Mouse (Mus musculus): ENCODE results near the gene Dctn3. TPM values are rescaled to one million over a fixed set of nuclear protein-coding genes. Genes with fewer than 3 reads are reported as not detected.

The Dctn3 gene
- total and polyA plus RNA-seq, 2 experiments from 2014 or later: 122 to 308 TPM

GRCm38 (mm10) chr4:41679291-41679690 lies 43.7 kb downstream of the Dctn3 start:
- Histone ChIP-seq H3K4me1 (ENCODE audit: insufficient read depth, low read length) (peaks cover 5% of the 10 kb centered on the region; the same call in 1 of the 2 replicates), H3K4me3 (ENCODE audit: low read depth, low read length) (no peak overlapping the region), H3K4me2 (ENCODE audit: low read depth, low read length, poor library complexity, severe bottlenecking) (no peak overlapping the region), H3K9me3 (ENCODE audit: low read length) (no peaks in the 10 kb centered on the region), H3K9ac (replicated peaks; ENCODE audit: low read length, poor library complexity, severe bottlenecking) (no peak overlapping the region), H3K27me3 (ENCODE audit: insufficient read depth, low read length) (no peaks in the 10 kb centered on the region), H3K27ac (ENCODE audit: low read depth, low read length) (no peak overlapping the region), H3K36me3 (ENCODE audit: insufficient read depth, low read length) (no peaks in the 10 kb centered on the region)
- DNase-seq (ENCODE audit: low spot score) (no peak), ATAC-seq (ENCODE audit: low FRiP score) (no peak)
- TF ChIP-seq CTCF (IDR thresholded peaks at IDR 0.05): no peak
- WGBS: 40% methylated on average over 1 of the region's 2 CpGs

DNA sequence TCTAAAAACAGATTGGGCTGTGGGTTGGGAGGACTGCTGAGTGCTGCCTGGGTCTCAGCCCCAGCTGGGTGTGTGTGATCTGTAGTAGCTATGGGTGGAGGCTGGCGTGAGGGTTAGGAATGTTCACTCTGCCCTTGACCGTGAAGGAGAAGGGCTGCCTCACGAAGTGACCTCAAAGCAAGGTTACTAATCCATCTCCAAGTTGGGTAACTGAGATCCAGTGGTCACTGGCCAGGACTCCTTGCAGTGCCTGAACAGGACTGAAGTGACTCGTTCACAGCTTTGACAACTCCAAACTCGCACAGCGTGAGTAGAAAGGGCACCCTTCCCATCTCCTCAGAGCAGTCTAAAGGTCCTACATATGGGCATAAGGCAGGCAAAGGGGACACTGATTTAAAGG lies 44.1 kb downstream of the Dctn3 start:
- DNase-seq (ENCODE audit: low spot score) (no peak), ATAC-seq (ENCODE audit: low FRiP score) (no peak)
- no peaks in the 10 kb centered on the region for H3K9me3 ChIP-seq (ENCODE audit: low read length)
- H3K27ac ChIP-seq (ENCODE audit: low read depth, low read length): no peak overlapping the region
- TF ChIP-seq CTCF (IDR thresholded peaks at IDR 0.05): no peak
- no peaks in the 10 kb centered on the region for H3K27me3 ChIP-seq (ENCODE audit: insufficient read depth, low read length)
- no peaks in the 10 kb centered on the region for H3K36me3 ChIP-seq (ENCODE audit: insufficient read depth, low read length)
- H3K4me3 ChIP-seq (ENCODE audit: low read depth, low read length): no peak overlapping the region
- peaks cover 5% of the 10 kb centered on the region; the same call in 1 of the 2 replicates for H3K4me1 ChIP-seq (ENCODE audit: insufficient read depth, low read length)
- 65% methylated on average over 6 of the region's 6 CpGs for WGBS
- no peak overlapping the region for H3K9ac ChIP-seq (replicated peaks; ENCODE audit: low read length, poor library complexity, severe bottlenecking)
- no peak overlapping the region for H3K4me2 ChIP-seq (ENCODE audit: low read depth, low read length, poor library complexity, severe bottlenecking)

- DNase-seq (ENCODE audit: low spot score) (peak; percentile 75), ATAC-seq (ENCODE audit: low FRiP score) (no peak)
- no peak for TF ChIP-seq CTCF (IDR thresholded peaks at IDR 0.05)
- Histone ChIP-seq H3K4me1 (ENCODE audit: insufficient read depth, low read length) (peaks cover 5% of the 10 kb centered on the region; the same call in 1 of the 2 replicates), H3K9me3 (ENCODE audit: low read length) (no peaks in the 10 kb centered on the region), H3K27ac (ENCODE audit: low read depth, low read length) (no peak overlapping the region), H3K27me3 (ENCODE audit: insufficient read depth, low read length) (no peaks in the 10 kb centered on the region), H3K36me3 (ENCODE audit: insufficient read depth, low read length) (no peaks in the 10 kb centered on the region), H3K9ac (replicated peaks; ENCODE audit: low read length, poor library complexity, severe bottlenecking) (no peak overlapping the region), H3K4me2 (ENCODE audit: low read depth, low read length, poor library complexity, severe bottlenecking) (no peak overlapping the region), H3K4me3 (ENCODE audit: low read depth, low read length) (no peak overlapping the region)
- WGBS: 51% methylated on average over 11 of the region's 13 CpGs
Observed at GRCm38 (mm10) chr4:41677006-41677629, 45.9 kb downstream of the Dctn3 start.

- H3K4me1 ChIP-seq (ENCODE audit: insufficient read depth, low read length): peaks cover 6% of the 10 kb centered on the region; the same call in 1 of the 2 replicates
- ATAC-seq (ENCODE audit: low FRiP score) (no peak), DNase-seq (ENCODE audit: low spot score) (peak; percentile 63)
- H3K36me3 ChIP-seq (ENCODE audit: insufficient read depth, low read length): no peaks in the 10 kb centered on the region
- no peak overlapping the region; the same call in 1 of the 2 replicates for H3K27ac ChIP-seq (ENCODE audit: low read depth, low read length)
- no peaks in the 10 kb centered on the region for H3K9me3 ChIP-seq (ENCODE audit: low read length)
- TF ChIP-seq CTCF (IDR thresholded peaks at IDR 0.05): no peak
- H3K9ac ChIP-seq (replicated peaks; ENCODE audit: low read length, poor library complexity, severe bottlenecking): 0 out of 2 replicates have a peak overlapping the region, but pooled peaks have one; percentile 2
- H3K4me3 ChIP-seq (ENCODE audit: low read depth, low read length): no peak overlapping the region
- no peaks in the 10 kb centered on the region for H3K27me3 ChIP-seq (ENCODE audit: insufficient read depth, low read length)
- no peak overlapping the region for H3K4me2 ChIP-seq (ENCODE audit: low read depth, low read length, poor library complexity, severe bottlenecking)
- WGBS: 55% methylated on average over 17 of the region's 17 CpGs
Observed at GRCm38 (mm10) chr4:41676248-41677005, 46.5 kb downstream of the Dctn3 start.

DNA sequence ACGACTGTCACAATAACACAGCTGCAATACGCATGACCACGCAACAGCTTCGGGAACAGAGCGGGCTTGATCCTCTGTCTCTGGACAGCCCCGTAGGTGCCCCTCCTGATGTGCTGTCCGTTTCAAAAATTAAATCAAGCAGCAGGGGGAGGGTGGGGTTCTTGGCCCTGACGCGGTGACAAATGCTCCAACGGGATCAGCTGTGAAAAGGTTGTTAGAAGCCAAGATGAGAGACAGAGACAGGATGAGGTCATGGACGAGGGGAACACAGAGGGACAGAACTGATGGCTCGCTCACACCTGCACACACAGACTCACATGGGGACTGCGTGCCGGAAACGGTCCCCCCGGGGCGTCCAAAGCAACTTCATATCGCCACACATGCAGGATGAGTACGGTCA lies 49.8 kb downstream of the Dctn3 start:
- Histone ChIP-seq H3K9me3 (ENCODE audit: low read length) (no peaks in the 10 kb centered on the region), H3K36me3 (ENCODE audit: insufficient read depth, low read length) (no peaks in the 10 kb centered on the region; the same call in 1 of the 2 replicates), H3K4me3 (ENCODE audit: low read depth, low read length) (no peak overlapping the region), H3K4me2 (ENCODE audit: low read depth, low read length, poor library complexity, severe bottlenecking) (no peak overlapping the region), H3K4me1 (ENCODE audit: insufficient read depth, low read length) (peaks cover 6% of the 10 kb centered on the region; the same call in 1 of the 2 replicates), H3K9ac (replicated peaks; ENCODE audit: low read length, poor library complexity, severe bottlenecking) (no peak overlapping the region), H3K27ac (ENCODE audit: low read depth, low read length) (no peak overlapping the region), H3K27me3 (ENCODE audit: insufficient read depth, low read length) (no peaks in the 10 kb centered on the region)
- no peak for TF ChIP-seq CTCF (IDR thresholded peaks at IDR 0.05)
- ATAC-seq (ENCODE audit: low FRiP score) (no peak), DNase-seq (ENCODE audit: low spot score) (no peak)
- WGBS: 45% methylated on average over 19 of the region's 19 CpGs

DNA sequence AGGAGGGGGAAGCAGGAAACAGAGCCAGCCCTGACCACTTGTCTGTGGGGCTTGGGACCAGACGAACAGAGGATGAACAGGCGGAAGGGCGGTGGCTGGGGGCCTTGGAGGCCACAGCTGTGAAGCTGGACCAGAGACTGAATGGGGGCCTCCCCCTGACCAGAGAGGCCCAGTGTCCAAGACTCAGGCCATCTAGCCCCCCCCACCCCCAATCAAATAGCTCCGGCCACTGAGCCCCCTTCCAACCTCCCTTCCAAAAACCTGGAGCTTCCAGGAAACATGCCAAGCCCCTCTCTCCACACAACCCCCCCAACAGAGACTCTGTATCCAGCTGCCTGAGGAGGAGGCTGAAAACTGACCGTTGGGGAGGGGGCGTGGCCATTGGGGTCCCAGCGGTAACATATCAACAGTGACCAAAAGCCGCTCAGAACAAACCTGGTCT lies 50.4 kb downstream of the Dctn3 start:
- no peaks in the 10 kb centered on the region for H3K9me3 ChIP-seq (ENCODE audit: low read length)
- ATAC-seq (ENCODE audit: low FRiP score) (no peak), DNase-seq (ENCODE audit: low spot score) (no peak)
- WGBS: 45% methylated on average over 8 of the region's 8 CpGs
- no peak overlapping the region for H3K4me2 ChIP-seq (ENCODE audit: low read depth, low read length, poor library complexity, severe bottlenecking)
- no peaks in the 10 kb centered on the region; the same call in 1 of the 2 replicates for H3K36me3 ChIP-seq (ENCODE audit: insufficient read depth, low read length)
- H3K27ac ChIP-seq (ENCODE audit: low read depth, low read length): no peak overlapping the region
- no peaks in the 10 kb centered on the region for H3K27me3 ChIP-seq (ENCODE audit: insufficient read depth, low read length)
- 0 out of 2 replicates have a peak overlapping the region, but pooled peaks have one; percentile 29 for H3K9ac ChIP-seq (replicated peaks; ENCODE audit: low read length, poor library complexity, severe bottlenecking)
- peaks cover 6% of the 10 kb centered on the region; the same call in 1 of the 2 replicates for H3K4me1 ChIP-seq (ENCODE audit: insufficient read depth, low read length)
- no peak for TF ChIP-seq CTCF (IDR thresholded peaks at IDR 0.05)
- no peak overlapping the region for H3K4me3 ChIP-seq (ENCODE audit: low read depth, low read length)
